Comparison of ENCODE assay signal across 26 mouse cellular contexts in genomic region chr6:39395916-39396315, GRCm38 (mm10). TPM values are rescaled to one million over a fixed set of nuclear protein-coding genes. Genes with fewer than 3 reads are reported as not detected.
A peak's percentile ranks its signal among the peaks of the same experiment; 100 is the strongest.
DNase-seq lines count a peak whose midpoint lies in the region; ATAC-seq and TF ChIP-seq lines count a peak whose summit lies in the region.
"Had no signal": no experiment of that assay in that cellular context is flagged by ENCODE, and none has a peak within 500 bp of the region (broad histone marks: within the 10 kb centered on the region; RNA-seq: fewer than 3 reads in every experiment).

No protein-coding gene starts in this region.

- no peaks in the 10 kb centered on the region for H3K9me3 ChIP-seq in neural tube, embryonic 13.5 days
- H3K9me3 ChIP-seq: G1E; heart, embryonic 10.5 days; heart, embryonic 15.5 days had no signal

- peak in 1 of 2 experiments; percentile 56 for DNase-seq in cerebellum, adult 2 months
- DNase-seq in cerebellum, adult 9-10 months = no peak
- DNase-seq in neural tube, embryonic 10.5 days (ENCODE audit: extremely low spot score, low spot score) = no peak
- DNase-seq in cerebellum, adult 9-11 months = peak; percentile 51
- no peak for DNase-seq in lung, postnatal 4 days
- DNase-seq in embryo, embryonic 11 days = no peak
- DNase-seq: adrenal gland, postnatal 10 days; gastrocnemius, postnatal 14 days; heart, postnatal 36 days; kidney, adult 9 months; liver; lung, adult 2 months; lung, postnatal 10 days; midbrain, embryonic 14.5 days; right cerebral cortex, postnatal 4 days had no signal

- peaks cover 6% of the 10 kb centered on the region; the same call in 1 of the 2 replicates for H3K4me1 ChIP-seq in cerebellum, adult 2 months (ENCODE audit: control insufficient read depth, insufficient read depth, low read length)
- peaks cover 10% of the 10 kb centered on the region; the same call in 1 of the 2 replicates for H3K4me1 ChIP-seq in neural tube, embryonic 13.5 days (replicated peaks)
- H3K4me1 ChIP-seq: heart, embryonic 10.5 days; heart, embryonic 15.5 days had no signal

- H3K4me3 ChIP-seq in cerebellum, adult 2 months (replicated peaks; ENCODE audit: insufficient read depth, low read depth, low read length) = no peak overlapping the region
- no peak overlapping the region for H3K4me3 ChIP-seq in neural tube, embryonic 13.5 days
- H3K4me3 ChIP-seq: heart, embryonic 10.5 days; heart, embryonic 15.5 days had no signal

- no peak for ATAC-seq in neural tube, embryonic 13.5 days (ENCODE audit: low read depth)
- 0 out of 2 replicates have a peak, but pooled peaks have one; percentile 26 for ATAC-seq in erythroblast, adult 5-6 weeks (replicated peaks; ENCODE audit: low FRiP score, poor library complexity, severe bottlenecking)
- ATAC-seq: forebrain, embryonic 14.5 days; intestine, postnatal 0 days had no signal

- H3K9ac ChIP-seq in neural tube, embryonic 13.5 days = no peak overlapping the region
- H3K9ac ChIP-seq: heart, embryonic 15.5 days; liver, embryonic 14.5 days had no signal

- H3K4me2 ChIP-seq in neural tube, embryonic 13.5 days = no peak overlapping the region
- H3K4me2 ChIP-seq: heart, embryonic 15.5 days had no signal

- H3K27me3 ChIP-seq in cerebellum, adult 2 months (ENCODE audit: control insufficient read depth, insufficient read depth, low read length) = no peaks in the 10 kb centered on the region
- H3K27me3 ChIP-seq in neural tube, embryonic 13.5 days = no peaks in the 10 kb centered on the region
- H3K27me3 ChIP-seq: heart, embryonic 15.5 days had no signal

- peaks cover 69% of the 10 kb centered on the region for H3K36me3 ChIP-seq in neural tube, embryonic 13.5 days

- TF ChIP-seq POLR2A in cerebellum, adult 2 months (IDR thresholded peaks at IDR 0.05; ENCODE audit: borderline replicate concordance, insufficient read depth, low read length) = no peak

- WGBS in cerebellum, adult 2 months = 7% methylated on average over 4 of the region's 4 CpGs
- 86% methylated on average over 4 of the region's 4 CpGs for WGBS in neural tube, embryonic 13.5 days

- no peak for TF ChIP-seq CTCF in cerebellum, adult 2 months (IDR thresholded peaks at IDR 0.05; ENCODE audit: borderline replicate concordance, insufficient read depth, low read depth, low read length)

- 0 out of 2 replicates have a peak overlapping the region, but pooled peaks have one; percentile 3 for H3K27ac ChIP-seq in cerebellum, adult 2 months (ENCODE audit: insufficient read depth, low read length)
- peak overlapping the region; percentile 69 for H3K27ac ChIP-seq in neural tube, embryonic 13.5 days (replicated peaks)
- H3K27ac ChIP-seq: heart, embryonic 10.5 days; heart, embryonic 15.5 days; liver, embryonic 14.5 days had no signal

RNA-seq across cellular contexts. Expression of gene Rab19, which starts 14.9 kb away (rescaled TPM):
- polyA plus RNA-seq in cerebellum, adult 2 months (2012; rRNA removed) = 0.15 and 0.21 TPM in 2 replicates
- polyA plus RNA-seq in neural tube, embryonic 13.5 days (2015; fragmentation: Nextera tagmentation; extraction: Ambion mirVana) = 0.44 TPM in 1 of 2 replicates, not detected in the other
- 0.84 TPM in 1 of 2 replicates, not detected in the other for total RNA-seq in erythroblast, adult 5-6 weeks (2015; ENCODE audit: low replicate concordance)
- 0.26 and 2.9 TPM in 2 replicates for total RNA-seq in erythroblast, adult 5-6 weeks (2017; ENCODE audit: low replicate concordance)
- total RNA-seq: gastrocnemius, postnatal 14 days; layer of hippocampus, postnatal 10 days; left cerebral cortex, adult 18-20 months; left cerebral cortex, postnatal 14 days had no signal
- polyA plus RNA-seq: G1E had no signal

RNA-seq across cellular contexts. Expression of gene Slc37a3, which starts 18.4 kb away (rescaled TPM):
- 26.2 and 27.8 TPM in 2 replicates for polyA plus RNA-seq in cerebellum, adult 2 months (2012; rRNA removed)
- 60.3 and 65.9 TPM in 2 replicates for polyA plus RNA-seq in neural tube, embryonic 13.5 days (2015; fragmentation: Nextera tagmentation; extraction: Ambion mirVana)
- total RNA-seq in erythroblast, adult 5-6 weeks (2015; ENCODE audit: low replicate concordance) = 0.42 and 3.1 TPM in 2 replicates
- total RNA-seq in erythroblast, adult 5-6 weeks (2017; ENCODE audit: low replicate concordance) = 1.7 and 9.2 TPM in 2 replicates

RNA-seq across cellular contexts. Expression of gene Mkrn1, which starts 24.3 kb away (rescaled TPM):
- polyA plus RNA-seq in cerebellum, adult 2 months (2012; rRNA removed) = 137 and 139 TPM in 2 replicates
- polyA plus RNA-seq in neural tube, embryonic 13.5 days (2015; fragmentation: Nextera tagmentation; extraction: Ambion mirVana) = 215 and 237 TPM in 2 replicates
- total RNA-seq in erythroblast, adult 5-6 weeks (2015; ENCODE audit: low replicate concordance) = 1,353 and 1,373 TPM in 2 replicates
- 1,538 and 2,743 TPM in 2 replicates for total RNA-seq in erythroblast, adult 5-6 weeks (2017; ENCODE audit: low replicate concordance)
